Mouse (Mus musculus): Measurements from ENCODE around the gene Tctn1.

Tctn1 gene

DNA sequence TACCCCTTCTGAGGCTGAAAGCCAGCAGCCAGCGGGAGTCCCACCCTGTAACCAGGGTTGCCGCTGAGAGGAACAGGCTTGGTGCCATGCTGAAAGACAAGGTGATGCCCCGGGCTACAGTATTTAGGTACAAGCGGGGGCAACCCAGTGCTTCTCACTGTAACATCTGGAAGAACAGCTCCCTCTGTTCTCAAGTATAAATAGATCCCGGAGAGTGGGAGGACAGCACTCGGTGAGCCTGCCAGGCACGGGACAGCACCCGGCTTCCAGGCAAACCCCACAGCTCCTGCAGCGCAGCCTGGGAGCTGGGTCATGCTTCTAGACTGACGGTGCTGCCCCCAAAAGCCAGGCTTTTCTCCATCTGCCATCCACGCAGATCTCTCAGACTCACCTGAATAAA lies 16.7 kb downstream of the Tctn1 start:
- no peak for DNase-seq (ENCODE audit: low spot score)

GRCm38 (mm10) chr5:122246547-122247167 lies 17.6 kb downstream of the Tctn1 start:
- no peak for DNase-seq (ENCODE audit: low spot score)

DNA sequence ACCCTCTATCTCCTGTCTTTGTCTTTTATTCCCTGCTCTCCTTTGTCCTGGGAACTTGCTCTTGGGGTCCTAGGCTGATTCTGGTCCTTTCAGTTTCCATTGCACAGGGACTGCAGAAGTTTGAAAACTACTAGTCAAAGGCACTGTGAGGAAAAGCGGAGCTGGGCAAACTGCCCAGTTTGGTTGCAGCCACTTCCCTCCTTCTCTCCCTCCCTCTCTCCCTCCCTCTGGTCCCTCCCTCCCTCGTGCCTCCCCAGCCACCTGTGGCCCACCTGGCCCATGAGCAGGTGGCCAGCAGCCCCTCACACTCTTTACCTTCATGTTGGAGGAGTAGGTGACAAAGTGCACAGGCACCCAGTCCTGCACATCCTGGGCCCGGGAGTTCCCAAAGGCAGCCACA lies 19.1 kb downstream of the Tctn1 start:
- no peak for DNase-seq (ENCODE audit: low spot score)

GRCm38 (mm10) chr5:122243781-122244523 lies 20.3 kb downstream of the Tctn1 start:
- DNase-seq (ENCODE audit: low spot score), result no peak

DNA sequence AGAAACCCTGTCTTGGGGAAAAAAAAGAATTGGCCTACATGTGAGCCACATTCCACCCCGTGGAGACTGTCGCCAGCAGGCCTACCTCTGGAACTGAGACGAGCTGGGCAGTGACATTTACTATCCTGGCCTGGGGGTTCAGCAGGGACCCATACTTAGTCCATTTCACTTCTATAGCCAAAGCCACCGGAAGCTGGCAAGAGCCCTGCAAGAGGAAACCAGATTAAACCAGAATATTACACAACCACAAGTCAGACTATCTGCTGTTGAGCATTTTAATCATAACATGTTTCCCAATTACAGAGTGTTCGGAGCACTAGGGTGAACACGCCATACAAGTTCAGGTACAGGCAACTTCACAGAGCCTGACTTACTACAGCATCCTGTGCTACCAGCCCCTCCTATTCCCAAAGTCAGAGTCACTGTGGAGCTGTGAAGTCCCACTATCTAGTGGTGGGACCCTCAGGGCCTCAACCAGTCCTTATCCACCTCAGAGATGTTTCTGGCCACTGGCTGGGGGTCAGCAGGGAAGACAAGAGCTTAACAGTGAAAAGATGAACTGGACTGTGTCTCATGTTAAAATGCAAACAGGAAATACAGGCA lies 21.6 kb downstream of the Tctn1 start:
- DNase-seq (ENCODE audit: low spot score), result no peak

- DNase-seq (ENCODE audit: low spot score), result no peak
Observed at GRCm38 (mm10) chr5:122240989-122241388, 23.3 kb downstream of the Tctn1 start.

- DNase-seq (ENCODE audit: low spot score), result no peak
Observed at GRCm38 (mm10) chr5:122240521-122240920, 23.7 kb downstream of the Tctn1 start.

DNA sequence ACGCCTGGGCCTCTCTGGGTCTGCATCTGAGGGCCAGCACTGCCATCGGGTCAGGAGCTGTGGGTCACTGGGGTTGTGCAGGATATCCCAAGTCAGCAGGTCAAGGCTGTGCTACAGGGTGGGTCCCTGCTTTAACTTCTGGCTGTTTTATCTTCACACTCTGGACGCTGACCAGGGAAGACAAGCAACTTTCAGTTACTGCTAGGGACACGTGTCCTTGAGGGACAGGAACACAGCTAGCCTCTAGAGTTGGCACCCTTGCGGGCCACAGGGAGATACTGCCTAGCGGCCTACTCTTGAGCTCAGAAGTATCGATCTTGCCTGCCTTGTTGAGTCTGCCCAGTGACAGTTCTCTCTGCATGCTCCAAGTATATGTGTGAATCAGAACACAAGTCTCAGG lies 24.6 kb downstream of the Tctn1 start:
- no peak for DNase-seq (ENCODE audit: low spot score)

- DNase-seq (ENCODE audit: low spot score), result no peak
Observed at GRCm38 (mm10) chr5:122237200-122237599, 27.1 kb downstream of the Tctn1 start.

GRCm38 (mm10) chr5:122235196-122235836 lies 28.9 kb downstream of the Tctn1 start:
- DNase-seq (ENCODE audit: low spot score), result no peak

- no peak for DNase-seq (ENCODE audit: low spot score)
Observed at GRCm38 (mm10) chr5:122234319-122235195, 29.7 kb downstream of the Tctn1 start.

- no peak for DNase-seq (ENCODE audit: low spot score)
Observed at GRCm38 (mm10) chr5:122233695-122234094, 30.6 kb downstream of the Tctn1 start.

DNA sequence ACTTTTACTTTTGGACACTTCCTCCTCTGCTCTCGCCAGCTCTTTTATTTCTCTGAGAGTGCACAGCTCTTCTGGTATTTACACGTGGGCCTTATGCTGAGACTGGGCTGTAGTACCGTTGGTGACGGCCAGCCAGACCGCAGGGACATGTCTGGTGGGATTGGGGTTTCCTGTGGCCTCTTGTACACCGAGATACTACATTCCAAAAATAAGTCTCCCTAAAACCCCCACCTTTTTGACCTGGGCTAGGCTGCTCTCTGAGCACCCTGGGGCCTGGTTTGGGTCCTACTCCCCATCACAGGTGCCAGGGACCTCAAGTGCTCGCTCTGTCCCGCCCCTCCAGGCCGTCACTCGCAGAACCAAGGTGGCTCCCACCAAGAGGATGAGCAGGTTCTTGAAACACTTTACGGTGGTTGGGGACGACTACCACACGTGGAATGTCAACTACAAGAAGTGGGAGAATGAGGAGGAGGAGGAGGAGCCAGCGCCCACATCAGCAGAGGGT lies 31.1 kb downstream of the Tctn1 start:
- no peak for DNase-seq (ENCODE audit: low spot score)

DNA sequence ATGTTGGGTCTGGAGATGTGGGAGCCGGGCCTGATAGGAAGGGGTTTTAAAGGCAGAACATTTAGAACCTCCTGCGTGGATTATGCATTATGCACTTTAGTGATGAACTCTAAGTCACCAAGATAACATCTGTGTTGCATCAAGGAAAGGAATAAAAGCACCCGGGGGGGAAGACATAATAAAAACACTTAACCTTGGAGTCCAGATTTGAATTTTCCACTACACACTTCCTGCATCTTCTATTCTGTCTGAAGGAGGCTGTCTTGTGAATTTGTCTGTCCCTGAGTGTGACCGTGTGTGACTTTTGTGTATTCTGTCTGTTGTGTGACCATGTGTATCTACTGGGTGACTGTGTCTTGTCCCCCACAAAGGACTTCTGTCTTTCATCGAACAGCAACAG lies 32.3 kb downstream of the Tctn1 start:
- DNase-seq (ENCODE audit: low spot score), result no peak

GRCm38 (mm10) chr5:122231431-122231830 lies 32.8 kb downstream of the Tctn1 start:
- DNase-seq (ENCODE audit: low spot score), result no peak

GRCm38 (mm10) chr5:122230816-122231215 lies 33.4 kb downstream of the Tctn1 start:
- no peak for DNase-seq (ENCODE audit: low spot score)

DNA sequence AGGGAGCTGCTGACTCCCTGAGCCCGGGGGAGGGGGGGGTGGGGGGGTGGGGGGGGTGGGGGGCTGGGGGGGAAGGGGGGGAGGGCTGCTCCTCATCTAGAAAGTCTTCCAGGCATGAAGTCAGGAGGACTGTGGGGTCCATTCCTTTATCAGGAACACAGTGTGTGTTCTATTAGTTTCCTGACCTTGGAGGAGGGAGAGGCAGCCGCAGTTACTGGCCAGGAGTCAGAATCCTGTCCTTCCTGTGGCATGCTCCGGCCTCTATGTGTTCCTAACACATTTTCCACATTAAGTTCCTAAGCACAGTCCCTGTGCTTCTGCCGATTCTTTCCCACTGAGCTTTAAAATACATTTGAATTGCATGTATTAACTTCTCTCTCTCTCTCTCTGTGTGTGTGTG lies 35.5 kb downstream of the Tctn1 start:
- DNase-seq (ENCODE audit: low spot score), result no peak

DNA sequence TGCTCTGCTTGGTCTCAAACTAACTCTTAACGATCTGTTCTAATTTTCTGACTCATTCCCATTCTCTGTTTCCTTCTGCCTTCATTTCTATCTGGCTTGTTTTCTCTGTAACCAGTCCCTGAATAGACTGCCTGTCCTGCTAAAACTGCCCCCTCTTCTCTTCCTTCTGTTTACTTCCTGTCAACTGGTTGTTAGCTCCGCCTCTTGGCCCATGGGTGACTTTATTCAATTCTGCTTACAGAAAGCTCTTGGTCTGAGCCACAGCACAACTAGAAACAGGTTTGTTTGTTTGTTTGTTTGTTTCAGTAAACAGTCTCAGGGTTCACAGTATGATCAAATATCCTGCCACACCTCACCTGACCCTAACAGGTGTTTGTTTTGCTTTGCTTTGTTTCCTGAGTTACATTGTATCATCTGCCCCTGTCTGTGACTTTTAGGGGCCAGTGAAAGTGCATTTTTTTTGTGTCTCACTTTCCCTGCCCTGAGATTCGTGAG lies 35.9 kb downstream of the Tctn1 start:
- no peak for DNase-seq (ENCODE audit: low spot score)

DNA sequence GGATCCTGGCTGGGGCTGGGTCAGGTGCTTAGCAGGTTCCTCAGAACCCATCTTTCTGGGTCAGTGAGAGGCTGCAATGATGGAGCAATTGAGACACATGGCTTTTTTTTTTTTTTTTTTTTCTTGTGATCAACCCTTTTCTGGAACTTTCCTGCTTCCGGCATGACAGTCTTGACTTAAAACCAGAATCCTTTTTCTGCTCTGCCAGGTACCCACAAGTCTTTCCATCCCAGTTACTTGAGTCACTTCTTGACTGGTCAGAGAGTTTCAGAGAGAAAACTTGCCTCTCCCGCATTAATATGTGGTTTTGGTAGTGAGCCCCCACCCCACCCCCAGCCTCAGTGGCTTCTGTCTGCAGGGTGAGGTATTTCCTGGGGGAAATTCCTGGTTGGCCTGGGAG lies 40.0 kb downstream of the Tctn1 start:
- DNase-seq (ENCODE audit: low spot score), result no peak

- DNase-seq (ENCODE audit: low spot score), result no peak
Observed at GRCm38 (mm10) chr5:122221085-122221484, 43.2 kb downstream of the Tctn1 start.

Measured in retina, embryonic 14.5 days (tissue).